Mouse (Mus musculus) testis, adult 2 months (tissue): ENCODE measurements around the gene Jag1. TPM values are rescaled to one million over a fixed set of nuclear protein-coding genes. Genes with fewer than 3 reads are reported as not detected.

Experiments
- H3K27ac ChIP-seq: fragments of 200-500 bp; 2 replicates; pipeline ENCODE4 v1.5.1; 2012; ENCODE audit warnings: low read depth, low read length; ENCODE audit not compliant: control insufficient read depth, insufficient read depth
- H3K27me3 ChIP-seq: fragments of 200-500 bp; 2 replicates; pipeline ENCODE4 v1.6.1; 2012; ENCODE audit warnings: mild to moderate bottlenecking, low read length, moderate library complexity; ENCODE audit not compliant: control insufficient read depth, insufficient read depth
- H3K36me3 ChIP-seq: fragments of 200-500 bp; 2 replicates; pipeline ENCODE4 v1.6.1; 2012; ENCODE audit warnings: mild to moderate bottlenecking, low read length; ENCODE audit not compliant: control insufficient read depth, insufficient read depth
- H3K4me1 ChIP-seq: fragments of 200-500 bp; 2 replicates; pipeline ENCODE4 v1.6.1; 2012; ENCODE audit warnings: low read length; ENCODE audit not compliant: control insufficient read depth, insufficient read depth
- H3K4me3 ChIP-seq: fragments of 200-500 bp; 2 replicates; pipeline ENCODE4 v1.5.1; 2012; ENCODE audit warnings: low read depth, mild to moderate bottlenecking, low read length, moderate library complexity, mixed read lengths; ENCODE audit not compliant: control insufficient read depth
- CTCF ChIP-seq: fragments of 200-500 bp; IDR thresholded peaks from 2 replicates; pipeline ENCODE4 v1.5.1; 2012; ENCODE audit warnings: low read depth, mild to moderate bottlenecking, inconsistent platforms, low read length, moderate library complexity; ENCODE audit not compliant: control insufficient read depth, insufficient read depth, insufficient replicate concordance
- POLR2A ChIP-seq: fragments of 200-500 bp; IDR thresholded peaks from 2 replicates; pipeline ENCODE4 v1.6.1; 2012; ENCODE audit warnings: low read depth, mild to moderate bottlenecking, inconsistent platforms, low read length, moderate library complexity; ENCODE audit not compliant: control insufficient read depth
- polyA plus RNA-seq: library from polyadenylated mRNA; depleted of rRNA; stranded (reverse); fragments of >200 nt; gene quantifications from 2 replicates; pipeline ENCODE4 v1.2.3, GENCODE M21; 2012

The Jag1 gene
- polyA plus RNA-seq, 1 experiment: 7.0 TPM

DNA sequence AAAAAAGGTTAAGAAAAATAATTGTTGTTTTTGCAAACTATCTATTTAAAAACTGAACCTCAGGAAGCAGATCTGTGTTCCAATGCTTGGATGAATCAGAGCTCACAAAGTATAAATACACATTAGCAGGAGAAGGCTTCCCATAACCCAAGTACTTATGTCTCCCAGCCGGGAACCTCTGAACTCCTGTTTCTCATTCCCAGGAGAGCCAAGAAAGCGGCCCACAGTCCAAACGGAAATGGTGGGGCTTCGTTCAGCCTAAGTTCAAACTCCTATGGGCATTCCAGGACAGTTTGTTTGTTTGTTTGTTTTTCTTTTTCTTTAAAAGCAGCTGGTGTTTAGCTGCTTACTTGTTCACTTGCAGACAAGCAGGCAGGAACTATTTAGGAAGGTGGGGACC is 37.7 kb downstream of the Jag1 start:
- peaks cover 5% of the 10 kb centered on the region for H3K4me1 ChIP-seq
- H3K27me3 ChIP-seq: no peaks in the 10 kb centered on the region
- TF ChIP-seq CTCF (no peak), POLR2A (no peak)
- H3K4me3 ChIP-seq: no peak overlapping the region
- H3K36me3 ChIP-seq: no peaks in the 10 kb centered on the region
- H3K27ac ChIP-seq: no peak overlapping the region

GRCm38 (mm10) chr2:137074313-137074620 is 42.2 kb downstream of the Jag1 start:
- Histone ChIP-seq H3K36me3 (no peaks in the 10 kb centered on the region), H3K27me3 (no peaks in the 10 kb centered on the region), H3K4me1 (no peaks in the 10 kb centered on the region), H3K27ac (no peak overlapping the region), H3K4me3 (no peak overlapping the region)
- no peak for TF ChIP-seq POLR2A
- no peak for TF ChIP-seq CTCF

- TF ChIP-seq POLR2A: no peak
- no peak for TF ChIP-seq CTCF
- Histone ChIP-seq H3K36me3 (no peaks in the 10 kb centered on the region), H3K4me3 (no peak overlapping the region), H3K4me1 (no peaks in the 10 kb centered on the region), H3K27ac (no peak overlapping the region), H3K27me3 (no peaks in the 10 kb centered on the region)
Observed at GRCm38 (mm10) chr2:137073473-137074312, 42.8 kb downstream of the Jag1 start.

- Histone ChIP-seq H3K27ac (no peak overlapping the region), H3K4me1 (no peaks in the 10 kb centered on the region), H3K4me3 (no peak overlapping the region), H3K27me3 (no peaks in the 10 kb centered on the region), H3K36me3 (no peaks in the 10 kb centered on the region)
- TF ChIP-seq CTCF (no peak), POLR2A (no peak)
Observed at GRCm38 (mm10) chr2:137067479-137068110, 48.8 kb downstream of the Jag1 start.

- no peak overlapping the region for H3K27ac ChIP-seq
- no peaks in the 10 kb centered on the region for H3K4me1 ChIP-seq
Observed at GRCm38 (mm10) chr2:137064513-137064912, 51.9 kb downstream of the Jag1 start.

GRCm38 (mm10) chr2:137063829-137064228 is 52.6 kb downstream of the Jag1 start:
- Histone ChIP-seq H3K27ac (no peak overlapping the region), H3K4me1 (no peaks in the 10 kb centered on the region)
- TF ChIP-seq CTCF (no peak), POLR2A (no peak)

More at GRCm38 (mm10) chr2:137064513-137064912, 51.9 kb downstream of the Jag1 start:
- no peaks in the 10 kb centered on the region for H3K36me3 ChIP-seq
- TF ChIP-seq POLR2A: no peak
- TF ChIP-seq CTCF: no peak
- H3K4me3 ChIP-seq: no peak overlapping the region
- no peaks in the 10 kb centered on the region for H3K27me3 ChIP-seq

GRCm38 (mm10) chr2:137049906-137050305 is 66.5 kb downstream of the Jag1 start:
- H3K27me3 ChIP-seq: no peaks in the 10 kb centered on the region
- H3K4me3 ChIP-seq: no peak overlapping the region
- no peak for TF ChIP-seq POLR2A
- no peak for TF ChIP-seq CTCF
- H3K4me1 ChIP-seq: no peaks in the 10 kb centered on the region
- no peaks in the 10 kb centered on the region for H3K36me3 ChIP-seq
- H3K27ac ChIP-seq: no peak overlapping the region

More at GRCm38 (mm10) chr2:137063829-137064228, 52.6 kb downstream of the Jag1 start:
- Histone ChIP-seq H3K36me3 (no peaks in the 10 kb centered on the region), H3K27me3 (no peaks in the 10 kb centered on the region), H3K4me3 (no peak overlapping the region)

- no peaks in the 10 kb centered on the region for H3K27me3 ChIP-seq
- H3K27ac ChIP-seq: no peak overlapping the region
- H3K36me3 ChIP-seq: no peaks in the 10 kb centered on the region
- H3K4me3 ChIP-seq: no peak overlapping the region
- H3K4me1 ChIP-seq: no peaks in the 10 kb centered on the region
- no peak for TF ChIP-seq CTCF
Observed at GRCm38 (mm10) chr2:137049367-137049766, 67.1 kb downstream of the Jag1 start.
